Mouse (Mus musculus): ENCODE results near the gene Slc25a21. TPM values are rescaled to one million over a fixed set of nuclear protein-coding genes. Genes with fewer than 3 reads are reported as not detected.

Gene Slc25a21
- polyA plus RNA-seq, 1 experiment from 2014 or later, result 40.5 TPM

DNA sequence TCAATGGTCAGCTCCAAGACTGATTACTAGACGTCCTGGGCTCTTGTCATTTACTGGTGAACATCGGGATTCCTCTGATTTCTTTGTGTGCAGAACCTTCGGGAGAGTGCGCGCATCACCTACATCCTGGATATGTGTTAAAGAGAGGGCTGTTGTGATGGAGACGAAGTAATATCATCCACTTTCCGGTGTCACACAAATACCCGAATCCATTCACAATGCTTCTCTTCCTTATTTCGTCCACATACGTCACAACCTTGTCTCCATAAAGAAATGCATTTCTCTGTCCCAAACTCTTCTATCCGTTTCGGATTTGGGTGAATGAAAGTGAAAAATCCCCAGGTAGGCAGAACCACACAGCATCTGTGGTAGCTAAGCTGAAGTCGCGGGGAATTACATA, 502.9 kb downstream of the Slc25a21 start:
- Histone ChIP-seq H3K27ac (ENCODE audit: low read depth, low read length) (no peak overlapping the region), H3K36me3 (ENCODE audit: control insufficient read depth, insufficient read depth, low read length) (no peaks in the 10 kb centered on the region), H3K4me1 (replicated peaks; ENCODE audit: control insufficient read depth, insufficient read depth, low read length) (no peaks in the 10 kb centered on the region; the same call in none of the 2 replicates), H3K9me3 (ENCODE audit: control insufficient read depth, low read length) (no peaks in the 10 kb centered on the region), H3K9ac (ENCODE audit: low read depth, low read length) (no peak overlapping the region), H3K4me3 (ENCODE audit: low read depth, low read length) (no peak overlapping the region), H3K4me2 (no peak overlapping the region), H3K27me3 (replicated peaks; ENCODE audit: control insufficient read depth, insufficient read depth, low read length) (peaks cover 97% of the 10 kb centered on the region)
- WGBS, result 4% methylated on average over 14 of the region's 14 CpGs
- no peak for ATAC-seq (replicated peaks; ENCODE audit: low FRiP score)
- DNase-seq (ENCODE audit: low spot score), result no peak

DNA sequence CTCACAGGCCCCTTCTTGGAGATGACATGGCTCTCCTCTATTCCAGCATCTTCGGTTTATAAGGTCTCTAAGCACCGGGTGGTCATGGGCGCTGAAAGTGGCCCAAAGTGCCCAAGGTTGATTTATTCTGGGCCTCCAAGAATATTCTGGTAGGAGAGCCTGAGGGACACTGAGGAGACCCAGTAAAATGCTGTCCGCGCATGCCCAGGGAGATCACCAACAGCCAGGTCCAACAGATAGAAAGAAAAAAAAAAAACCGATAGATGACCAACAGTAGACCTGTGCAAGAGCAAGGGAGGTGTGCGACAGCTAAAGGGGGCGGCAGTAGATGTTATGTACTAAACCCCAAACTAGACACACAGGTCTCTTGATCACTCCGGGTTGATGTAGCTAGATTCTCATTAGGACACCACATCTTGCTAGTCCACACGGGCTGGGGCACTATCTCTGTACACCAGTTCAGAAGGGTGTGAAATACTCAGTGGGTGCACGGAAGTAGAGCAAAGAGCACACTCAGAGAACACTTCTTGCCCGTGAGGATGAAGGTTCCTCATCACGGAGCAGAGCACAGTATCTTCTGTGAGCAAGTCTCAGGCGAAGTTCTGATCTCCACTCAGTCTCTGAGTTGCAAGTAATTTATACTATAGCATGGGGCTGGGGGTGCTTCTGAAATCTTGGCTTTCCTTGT, 503.7 kb downstream of the Slc25a21 start:
- no peak for ATAC-seq (replicated peaks; ENCODE audit: low FRiP score)
- H3K4me1 ChIP-seq (replicated peaks; ENCODE audit: control insufficient read depth, insufficient read depth, low read length), result no peaks in the 10 kb centered on the region; the same call in none of the 2 replicates

DNA sequence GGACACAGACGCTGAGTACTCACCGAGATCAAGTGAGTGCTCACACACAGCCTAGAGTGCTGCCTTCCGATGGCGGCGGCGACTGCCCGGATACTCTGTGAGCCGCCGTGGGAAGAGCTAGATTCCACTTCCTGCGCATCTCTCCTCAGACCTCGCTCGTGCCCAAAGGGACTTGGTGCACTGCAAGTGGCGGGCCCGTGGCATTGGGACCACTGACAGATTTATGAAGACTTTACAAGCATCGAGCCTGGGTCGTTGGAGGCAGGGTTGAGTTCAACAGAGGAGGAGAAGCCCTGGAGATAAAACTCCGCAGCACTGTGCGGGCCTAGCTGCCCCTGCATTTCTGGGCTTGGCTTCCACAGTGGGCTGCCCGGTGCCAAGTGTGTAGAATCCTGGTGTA, 504.7 kb downstream of the Slc25a21 start:
- H3K4me2 ChIP-seq, result no peak overlapping the region
- DNase-seq (ENCODE audit: low spot score) (peak; percentile 39), ATAC-seq (replicated peaks; ENCODE audit: low FRiP score) (no peak)
- no peak overlapping the region for H3K4me3 ChIP-seq (ENCODE audit: low read depth, low read length)
- no peak overlapping the region for H3K27ac ChIP-seq (ENCODE audit: low read depth, low read length)
- H3K36me3 ChIP-seq (ENCODE audit: control insufficient read depth, insufficient read depth, low read length), result no peaks in the 10 kb centered on the region
- 2% methylated on average over 19 of the region's 19 CpGs for WGBS
- peaks cover 100% of the 10 kb centered on the region for H3K27me3 ChIP-seq (replicated peaks; ENCODE audit: control insufficient read depth, insufficient read depth, low read length)
- no peak overlapping the region for H3K9ac ChIP-seq (ENCODE audit: low read depth, low read length)
- no peaks in the 10 kb centered on the region for H3K9me3 ChIP-seq (ENCODE audit: control insufficient read depth, low read length)
- no peaks in the 10 kb centered on the region; the same call in none of the 2 replicates for H3K4me1 ChIP-seq (replicated peaks; ENCODE audit: control insufficient read depth, insufficient read depth, low read length)

More for the DNA sequence above, 503.7 kb downstream of the Slc25a21 start:
- Histone ChIP-seq H3K4me2 (no peak overlapping the region), H3K4me3 (ENCODE audit: low read depth, low read length) (no peak overlapping the region), H3K9ac (ENCODE audit: low read depth, low read length) (no peak overlapping the region), H3K9me3 (ENCODE audit: control insufficient read depth, low read length) (no peaks in the 10 kb centered on the region), H3K27ac (ENCODE audit: low read depth, low read length) (no peak overlapping the region), H3K27me3 (replicated peaks; ENCODE audit: control insufficient read depth, insufficient read depth, low read length) (peaks cover 100% of the 10 kb centered on the region), H3K36me3 (ENCODE audit: control insufficient read depth, insufficient read depth, low read length) (no peaks in the 10 kb centered on the region)
- no peak for DNase-seq (ENCODE audit: low spot score)
- 5% methylated on average over 14 of the region's 14 CpGs for WGBS

DNA sequence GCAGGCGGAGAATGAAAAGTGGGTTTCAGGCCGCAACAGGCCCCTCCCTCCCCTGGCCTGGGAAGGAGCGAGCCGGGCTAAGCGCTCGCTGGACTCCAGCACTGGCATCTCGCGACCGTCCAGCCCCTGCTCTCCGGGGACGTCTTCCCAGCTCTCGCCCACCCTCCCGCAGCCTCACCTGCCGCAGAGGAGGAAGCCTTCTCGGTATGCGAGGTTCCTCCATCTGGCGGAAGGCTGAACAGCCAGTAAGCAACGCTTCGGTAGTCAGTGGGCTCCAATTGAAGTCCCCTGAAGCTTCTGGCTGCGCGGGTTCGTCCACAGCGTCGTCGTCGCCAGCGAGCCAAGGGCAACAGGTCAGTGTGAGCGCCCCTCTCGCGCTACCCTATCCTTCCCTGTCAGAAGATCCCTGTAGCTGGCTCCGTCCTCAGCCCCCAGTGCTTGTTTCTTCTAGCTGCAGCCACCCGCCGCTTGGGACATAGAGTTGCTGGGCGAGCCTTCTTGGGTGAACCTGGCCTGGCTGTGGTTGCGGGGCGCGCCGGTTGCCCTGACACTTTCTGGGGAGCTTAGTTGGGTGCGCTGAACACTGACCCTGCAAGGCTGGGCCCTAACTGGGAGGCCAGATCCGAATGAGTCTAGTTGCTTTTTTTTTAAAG, 505.7 kb downstream of the Slc25a21 start, which contains the start of gene Pax9:
Gene Pax9 (plus strand): TSS at position 341 of the 653 bp plus-strand sequence.
- H3K9ac ChIP-seq (ENCODE audit: low read depth, low read length), result no peak within 1 kb of the TSS
- H3K4me3 ChIP-seq (ENCODE audit: low read depth, low read length), result no peak within 1 kb of the TSS
- 2% methylated on average over 40 of the region's 40 CpGs for WGBS
- H3K27me3 ChIP-seq (replicated peaks; ENCODE audit: control insufficient read depth, insufficient read depth, low read length), result peaks cover 98% of the 10 kb centered on the region
- H3K4me2 ChIP-seq, result peak within 1 kb of the TSS; percentile 4; the same call in 1 of the 2 replicates
- H3K9me3 ChIP-seq (ENCODE audit: control insufficient read depth, low read length), result no peaks in the 10 kb centered on the region
- H3K4me1 ChIP-seq (replicated peaks; ENCODE audit: control insufficient read depth, insufficient read depth, low read length), result no peaks in the 10 kb centered on the region; the same call in 1 of the 2 replicates
- DNase-seq (ENCODE audit: low spot score) (peak; percentile 45), ATAC-seq (replicated peaks; ENCODE audit: low FRiP score) (no peak)
- H3K27ac ChIP-seq (ENCODE audit: low read depth, low read length), result no peak within 1 kb of the TSS
- H3K36me3 ChIP-seq (ENCODE audit: control insufficient read depth, insufficient read depth, low read length), result no peaks in the 10 kb centered on the region

DNA sequence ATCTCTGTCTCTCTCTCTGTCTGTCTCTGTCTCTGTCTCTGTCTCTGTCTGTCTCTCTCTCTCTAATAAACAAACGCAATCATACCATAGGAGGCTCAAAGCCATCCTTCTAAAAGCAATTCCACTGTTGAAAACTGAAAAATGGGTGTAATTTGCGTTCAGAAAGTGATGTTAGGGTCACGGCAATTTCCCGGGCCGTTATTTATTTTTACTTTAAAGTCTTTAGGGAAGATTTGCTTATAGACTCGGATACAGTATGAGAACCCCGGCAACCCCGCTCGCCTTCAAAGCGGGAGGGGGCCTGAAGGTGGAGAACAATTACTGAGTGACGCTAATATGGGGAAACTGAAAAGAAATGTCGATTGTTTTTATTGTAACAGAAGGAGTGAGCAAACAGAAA, 506.3 kb downstream of the Slc25a21 start:
- Histone ChIP-seq H3K4me2 (no peak overlapping the region), H3K4me3 (ENCODE audit: low read depth, low read length) (no peak overlapping the region)
- 2% methylated on average over 12 of the region's 12 CpGs for WGBS

DNA sequence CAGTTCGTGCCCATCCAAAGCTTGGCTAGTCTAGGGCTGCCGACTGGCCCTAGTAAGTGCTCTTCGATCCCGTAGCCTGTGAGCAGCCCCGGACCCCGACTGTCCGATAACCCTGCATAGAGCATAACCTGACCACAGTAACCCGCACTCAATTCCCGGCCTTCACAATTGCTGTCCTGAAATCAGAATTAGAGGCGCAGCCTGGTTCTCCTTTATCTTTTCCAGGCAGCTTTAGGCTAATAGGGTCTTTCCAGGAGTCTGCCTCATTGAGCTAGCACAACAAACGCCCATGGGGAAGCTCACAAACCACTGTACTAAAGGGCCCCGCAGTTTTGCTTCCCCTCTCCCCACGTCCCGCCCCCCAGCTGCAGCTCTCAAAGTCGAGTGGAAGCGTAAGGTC, 506.9 kb downstream of the Slc25a21 start:
- DNase-seq (ENCODE audit: low spot score), result peak; percentile 42
- H3K27ac ChIP-seq (ENCODE audit: low read depth, low read length), result no peak overlapping the region
- no peak for ATAC-seq (replicated peaks; ENCODE audit: low FRiP score)
- peaks cover 97% of the 10 kb centered on the region for H3K27me3 ChIP-seq (replicated peaks; ENCODE audit: control insufficient read depth, insufficient read depth, low read length)
- no peak overlapping the region for H3K4me2 ChIP-seq
- H3K4me1 ChIP-seq (replicated peaks; ENCODE audit: control insufficient read depth, insufficient read depth, low read length), result no peaks in the 10 kb centered on the region
- 4% methylated on average over 16 of the region's 16 CpGs for WGBS
- H3K4me3 ChIP-seq (ENCODE audit: low read depth, low read length), result no peak overlapping the region
- no peak overlapping the region for H3K9ac ChIP-seq (ENCODE audit: low read depth, low read length)
- no peaks in the 10 kb centered on the region for H3K9me3 ChIP-seq (ENCODE audit: control insufficient read depth, low read length)
- H3K36me3 ChIP-seq (ENCODE audit: control insufficient read depth, insufficient read depth, low read length), result no peaks in the 10 kb centered on the region

More for the DNA sequence above, 506.3 kb downstream of the Slc25a21 start:
- Histone ChIP-seq H3K9ac (ENCODE audit: low read depth, low read length) (no peak overlapping the region), H3K27me3 (replicated peaks; ENCODE audit: control insufficient read depth, insufficient read depth, low read length) (peaks cover 98% of the 10 kb centered on the region), H3K36me3 (ENCODE audit: control insufficient read depth, insufficient read depth, low read length) (no peaks in the 10 kb centered on the region), H3K27ac (ENCODE audit: low read depth, low read length) (no peak overlapping the region), H3K4me1 (replicated peaks; ENCODE audit: control insufficient read depth, insufficient read depth, low read length) (no peaks in the 10 kb centered on the region; the same call in 1 of the 2 replicates), H3K9me3 (ENCODE audit: control insufficient read depth, low read length) (no peaks in the 10 kb centered on the region)
- no peak for DNase-seq (ENCODE audit: low spot score)
- no peak for ATAC-seq (replicated peaks; ENCODE audit: low FRiP score)

DNA sequence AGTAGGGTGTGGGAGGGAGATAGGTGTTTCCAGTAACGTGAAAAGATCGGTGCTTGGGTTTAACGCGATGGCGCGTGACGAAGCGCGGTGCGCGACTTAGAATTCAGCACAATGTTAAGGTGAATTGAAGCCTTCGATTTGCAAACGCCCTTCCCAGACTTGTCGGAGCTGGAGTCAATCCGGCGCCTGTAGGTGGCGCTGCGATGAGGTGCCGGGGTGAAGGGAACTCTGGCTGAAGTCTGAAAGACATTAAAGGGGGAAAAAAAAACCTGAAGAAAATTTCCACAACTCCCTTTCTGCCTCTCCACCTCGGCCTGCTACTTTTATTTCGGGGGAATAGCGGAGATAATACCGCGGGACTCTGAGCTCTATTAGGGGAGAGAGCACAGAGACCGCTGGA, 507.5 kb downstream of the Slc25a21 start:
- no peaks in the 10 kb centered on the region for H3K36me3 ChIP-seq (ENCODE audit: control insufficient read depth, insufficient read depth, low read length)
- H3K4me3 ChIP-seq (ENCODE audit: low read depth, low read length), result no peak overlapping the region
- ATAC-seq (replicated peaks; ENCODE audit: low FRiP score) (no peak), DNase-seq (ENCODE audit: low spot score) (peak; percentile 54)
- WGBS, result 1% methylated on average over 25 of the region's 25 CpGs
- no peak overlapping the region for H3K4me2 ChIP-seq
- no peak overlapping the region for H3K9ac ChIP-seq (ENCODE audit: low read depth, low read length)
- H3K27me3 ChIP-seq (replicated peaks; ENCODE audit: control insufficient read depth, insufficient read depth, low read length), result peaks cover 96% of the 10 kb centered on the region
- no peaks in the 10 kb centered on the region for H3K9me3 ChIP-seq (ENCODE audit: control insufficient read depth, low read length)
- H3K4me1 ChIP-seq (replicated peaks; ENCODE audit: control insufficient read depth, insufficient read depth, low read length), result no peaks in the 10 kb centered on the region
- H3K27ac ChIP-seq (ENCODE audit: low read depth, low read length), result no peak overlapping the region

DNA sequence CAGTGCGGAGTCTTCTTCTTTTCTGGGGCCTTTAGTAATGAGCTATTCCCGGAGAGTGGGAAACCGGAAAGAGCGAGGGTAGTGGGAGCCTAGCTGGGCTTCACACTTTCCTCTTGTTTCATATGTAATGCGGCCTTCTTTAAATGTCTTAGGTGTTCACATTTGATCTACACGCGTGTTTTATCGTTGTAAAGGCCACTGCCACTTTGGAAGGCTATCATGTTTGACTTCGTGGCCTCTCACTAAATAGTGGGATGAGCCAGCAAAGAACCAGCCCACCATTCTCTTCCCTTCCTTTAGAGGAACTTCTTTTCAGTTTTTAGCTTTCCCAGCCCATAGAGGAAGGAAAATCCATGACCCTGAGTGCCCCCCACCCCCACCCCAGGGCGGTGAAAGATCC, 507.9 kb downstream of the Slc25a21 start:
- Histone ChIP-seq H3K27me3 (replicated peaks; ENCODE audit: control insufficient read depth, insufficient read depth, low read length) (peaks cover 95% of the 10 kb centered on the region), H3K4me1 (replicated peaks; ENCODE audit: control insufficient read depth, insufficient read depth, low read length) (no peaks in the 10 kb centered on the region), H3K9ac (ENCODE audit: low read depth, low read length) (no peak overlapping the region), H3K4me2 (no peak overlapping the region), H3K36me3 (ENCODE audit: control insufficient read depth, insufficient read depth, low read length) (no peaks in the 10 kb centered on the region), H3K27ac (ENCODE audit: low read depth, low read length) (no peak overlapping the region), H3K9me3 (ENCODE audit: control insufficient read depth, low read length) (no peaks in the 10 kb centered on the region), H3K4me3 (ENCODE audit: low read depth, low read length) (no peak overlapping the region)
- DNase-seq (ENCODE audit: low spot score) (no peak), ATAC-seq (replicated peaks; ENCODE audit: low FRiP score) (no peak)
- 4% methylated on average over 10 of the region's 10 CpGs for WGBS

Measured in liver, embryonic 11.5 days (tissue).